Mouse (Mus musculus) heart, adult 2 months (tissue): ENCODE measurements around the gene Acsf3. TPM values are rescaled to one million over a fixed set of nuclear protein-coding genes. Genes with fewer than 3 reads are reported as not detected.

Experiments used
- DNase-seq, 2 experiments: peaks; one replicate each; pipeline ENCODE4 v3.0.0; 2021
- H3K27ac ChIP-seq: fragments of 200-600 bp; 2 replicates; pipeline ENCODE4 v1.8.1; 2022
- H3K27me3 ChIP-seq: fragments of 200-500 bp; 2 replicates; pipeline ENCODE4 v1.6.1; 2012; ENCODE audit warnings: mild to moderate bottlenecking, low read length, inconsistent platforms, mixed read lengths; ENCODE audit not compliant: control insufficient read depth, insufficient read depth
- H3K36me3 ChIP-seq: fragments of 200-500 bp; 2 replicates; pipeline ENCODE4 v1.6.1; 2012; ENCODE audit warnings: low read length, inconsistent platforms; ENCODE audit not compliant: control insufficient read depth, insufficient read depth
- H3K4me1 ChIP-seq: fragments of 200-500 bp; 2 replicates; pipeline ENCODE4 v1.6.1; 2011; ENCODE audit warnings: low read length; ENCODE audit not compliant: control insufficient read depth, insufficient read depth
- H3K4me3 ChIP-seq: fragments of 200-600 bp; 2 replicates; pipeline ENCODE4 v1.8.1; 2022
- H3K79me2 ChIP-seq: fragments of 200-500 bp; replicated peaks from 2 replicates; pipeline ENCODE4 v1.6.1; 2012; ENCODE audit warnings: mild to moderate bottlenecking, inconsistent platforms, low read length, moderate library complexity, mixed read lengths; ENCODE audit not compliant: control insufficient read depth, insufficient read depth
- H3K9ac ChIP-seq: fragments of 200-500 bp; 2 replicates; pipeline ENCODE4 v1.6.1; 2012; ENCODE audit warnings: low read depth, mild to moderate bottlenecking, control low read depth, inconsistent platforms, low read length, mixed read lengths
- CTCF ChIP-seq: fragments of 200-600 bp; IDR thresholded peaks from 2 replicates; pipeline ENCODE4 v1.8.1; 2022; ENCODE audit warnings: antibody characterized with exemption, mild to moderate bottlenecking, moderate library complexity
- EP300 ChIP-seq: fragments of 200-500 bp; IDR thresholded peaks from 2 replicates; pipeline ENCODE4 v1.6.1; 2011; ENCODE audit warnings: low read depth, low read length, control low read depth; ENCODE audit not compliant: insufficient read depth
- POLR2A ChIP-seq: fragments of 200-500 bp; IDR thresholded peaks from 2 replicates; pipeline ENCODE4 v1.6.1; 2011; ENCODE audit warnings: mild to moderate bottlenecking, low read depth, low read length, control low read depth; ENCODE audit not compliant: insufficient read depth
- WGBS: fragments of 180-500 bp; shearing (Covaris S2); methylation state at CpG from one replicate; pipeline ENCODE4 v1.1.7; 2018; 5-methylcytosine and 5-hydroxymethylcytosine counted together
- intact Hi-C: fragments of 180-260 bp; cut with DNase I; formaldehyde crosslinking; loops from one replicate; pipeline ENCODE4 v1.15.1; 2025
- polyA plus RNA-seq: library from polyadenylated mRNA; depleted of rRNA; stranded (reverse); fragments of >200 nt; gene quantifications from 2 replicates; pipeline ENCODE4 v1.2.3, GENCODE M21; 2012
- total RNA-seq, 2 experiments: library from RNA; stranded (reverse); gene quantifications; 2 replicates each; pipeline ENCODE4 v1.2.3; 2021

The Acsf3 gene
- total and polyA plus RNA-seq, 3 experiments: 25.1 to 29.6 (median 25.6) TPM

- Histone ChIP-seq H3K79me2 (no peaks in the 10 kb centered on the region), H3K27me3 (no peaks in the 10 kb centered on the region), H3K4me3 (no peak overlapping the region), H3K27ac (no peak overlapping the region), H3K9ac (no peak overlapping the region), H3K4me1 (no peaks in the 10 kb centered on the region; the same call in 1 of the 2 replicates), H3K36me3 (no peaks in the 10 kb centered on the region)
- WGBS: 73% methylated on average over 7 of the region's 7 CpGs
- intact Hi-C loops: loop anchor here (5.0 kb wide), 1 partner anchor 53 kb away; no protein-coding TSS in a partner anchor
- TF ChIP-seq EP300 (no peak), CTCF (no peak), POLR2A (no peak)
- DNase-seq: no peak
These were observed 10.4 kb upstream of the Acsf3 start for GRCm38 (mm10) chr8:122764790-122765474.

GRCm38 (mm10) chr8:122766189-122766588 lies 9.1 kb upstream of the Acsf3 start:
- TF ChIP-seq POLR2A (no peak), EP300 (no peak), CTCF (no peak)
- no peak for DNase-seq
- no peak overlapping the region for H3K27ac ChIP-seq
- H3K4me3 ChIP-seq: no peak overlapping the region
- intact Hi-C loops: no loop called here
- H3K79me2 ChIP-seq: no peaks in the 10 kb centered on the region
- H3K9ac ChIP-seq: no peak overlapping the region
- no peaks in the 10 kb centered on the region; the same call in 1 of the 2 replicates for H3K4me1 ChIP-seq
- no peaks in the 10 kb centered on the region for H3K36me3 ChIP-seq
- WGBS: 55% methylated on average over 5 of the region's 5 CpGs
- H3K27me3 ChIP-seq: no peaks in the 10 kb centered on the region

GRCm38 (mm10) chr8:122766647-122767200 lies 8.6 kb upstream of the Acsf3 start:
- no peak overlapping the region for H3K27ac ChIP-seq
- intact Hi-C loops: no loop called here

GRCm38 (mm10) chr8:122767229-122767628 lies 8.1 kb upstream of the Acsf3 start:
- Histone ChIP-seq H3K4me3 (no peak overlapping the region), H3K27ac (no peak overlapping the region), H3K36me3 (no peaks in the 10 kb centered on the region), H3K79me2 (no peaks in the 10 kb centered on the region), H3K4me1 (no peaks in the 10 kb centered on the region; the same call in 1 of the 2 replicates), H3K9ac (no peak overlapping the region), H3K27me3 (no peaks in the 10 kb centered on the region)
- intact Hi-C loops: no loop called here
- TF ChIP-seq POLR2A: no peak
- TF ChIP-seq CTCF: no peak
- no peak for TF ChIP-seq EP300
- no peak for DNase-seq
- WGBS: 54% methylated on average over 9 of the region's 9 CpGs

More at GRCm38 (mm10) chr8:122766647-122767200, 8.6 kb upstream of the Acsf3 start:
- Histone ChIP-seq H3K9ac (no peak overlapping the region), H3K79me2 (no peaks in the 10 kb centered on the region), H3K4me3 (no peak overlapping the region), H3K4me1 (no peaks in the 10 kb centered on the region; the same call in 1 of the 2 replicates), H3K36me3 (no peaks in the 10 kb centered on the region), H3K27me3 (no peaks in the 10 kb centered on the region)
- TF ChIP-seq CTCF: no peak
- TF ChIP-seq EP300: no peak
- no peak for TF ChIP-seq POLR2A
- peak in 1 of 2 experiments; percentile 11 for DNase-seq
- 76% methylated on average over 8 of the region's 8 CpGs for WGBS

GRCm38 (mm10) chr8:122769251-122770058 lies 5.8 kb upstream of the Acsf3 start:
- 38% methylated on average over 24 of the region's 24 CpGs for WGBS
- H3K27ac ChIP-seq: no peak overlapping the region
- H3K36me3 ChIP-seq: no peaks in the 10 kb centered on the region
- no peaks in the 10 kb centered on the region for H3K79me2 ChIP-seq
- DNase-seq: no peak
- TF ChIP-seq POLR2A: no peak
- no peak for TF ChIP-seq CTCF
- TF ChIP-seq EP300: no peak
- intact Hi-C loops: loop anchor here (10.0 kb wide), 1 partner anchor 85 kb away; no protein-coding TSS in a partner anchor
- no peak overlapping the region for H3K4me3 ChIP-seq
- H3K27me3 ChIP-seq: no peaks in the 10 kb centered on the region
- H3K9ac ChIP-seq: no peak overlapping the region
- no peaks in the 10 kb centered on the region for H3K4me1 ChIP-seq
